21 mouse cellular contexts compared by ENCODE assay signal in genomic region chrX:166783377-166783776, GRCm38 (mm10).
A peak's percentile ranks its signal among the peaks of the same experiment; 100 is the strongest.
DNase-seq lines count a peak whose midpoint lies in the region; ATAC-seq and TF ChIP-seq lines count a peak whose summit lies in the region.
"Had no signal": no experiment of that assay in that cellular context is flagged by ENCODE, and none has a peak within 500 bp of the region (broad histone marks: within the 10 kb centered on the region; RNA-seq: fewer than 3 reads in every experiment).

No protein-coding gene starts in this region.

- TF ChIP-seq CTCF in lung, postnatal 0 days (IDR thresholded peaks at IDR 0.05), result no peak

- H3K27ac ChIP-seq in liver, embryonic 15.5 days (replicated peaks), result no peak overlapping the region
- no peak overlapping the region for H3K27ac ChIP-seq in forebrain, embryonic 10.5 days
- no peak overlapping the region for H3K27ac ChIP-seq in lung, postnatal 0 days (ENCODE audit: low read length)
- H3K27ac ChIP-seq: embryonic facial prominence, embryonic 13.5 days; forebrain, embryonic 15.5 days; heart, adult 2 months; heart, embryonic 15.5 days; hindbrain, embryonic 13.5 days; hindbrain, postnatal 0 days had no signal

- WGBS in liver, embryonic 15.5 days (ENCODE audit: insufficient replicate concordance), result 29% methylated on average over 2 of the region's 2 CpGs
- WGBS in forebrain, embryonic 10.5 days, result 95% methylated on average over 2 of the region's 2 CpGs
- 85% methylated on average over 2 of the region's 2 CpGs for WGBS in lung, postnatal 0 days

- peak; percentile 0 for DNase-seq in c-Kit-negative CD71-positive TER-119-positive erythroid progenitor cells, embryonic 14.5 days (ENCODE audit: low read depth, low spot score)
- DNase-seq in adrenal gland, postnatal 36 days, result no peak
- no peak for DNase-seq in forebrain, embryonic 10.5 days (ENCODE audit: extremely low spot score, low spot score)
- no peak for DNase-seq in lung, postnatal 0 days (ENCODE audit: low spot score)
- no peak for DNase-seq in gastrocnemius, adult 8-10 months (ENCODE audit: low spot score in 2 of 2)
- DNase-seq: adrenal gland, adult 8-10 months; cerebellum, adult 11-12 months; cerebellum, adult 9-10 months; cerebellum, postnatal 25 days; gastrocnemius, postnatal 14 days; heart, adult 2 months; heart, postnatal 14 days had no signal

- no peaks in the 10 kb centered on the region for H3K36me3 ChIP-seq in liver, embryonic 15.5 days (replicated peaks)
- no peaks in the 10 kb centered on the region for H3K36me3 ChIP-seq in forebrain, embryonic 10.5 days (replicated peaks)
- H3K36me3 ChIP-seq in lung, postnatal 0 days (ENCODE audit: insufficient read depth, low read length), result no peaks in the 10 kb centered on the region
- H3K36me3 ChIP-seq: embryonic facial prominence, embryonic 13.5 days; forebrain, embryonic 15.5 days; heart, embryonic 15.5 days; hindbrain, embryonic 13.5 days had no signal

- H3K9me3 ChIP-seq in liver, embryonic 15.5 days (replicated peaks), result no peaks in the 10 kb centered on the region
- H3K9me3 ChIP-seq in forebrain, embryonic 10.5 days, result no peaks in the 10 kb centered on the region
- H3K9me3 ChIP-seq in lung, postnatal 0 days (ENCODE audit: low read length), result no peaks in the 10 kb centered on the region
- H3K9me3 ChIP-seq: embryonic facial prominence, embryonic 13.5 days; forebrain, embryonic 15.5 days; heart, embryonic 15.5 days; hindbrain, embryonic 13.5 days had no signal

- TF ChIP-seq EP300 in lung, postnatal 0 days (IDR thresholded peaks at IDR 0.05), result no peak

- no peak overlapping the region for H3K4me3 ChIP-seq in liver, embryonic 15.5 days (replicated peaks)
- H3K4me3 ChIP-seq in forebrain, embryonic 10.5 days, result no peak overlapping the region
- H3K4me3 ChIP-seq in lung, postnatal 0 days (ENCODE audit: low read depth, low read length), result no peak overlapping the region
- H3K4me3 ChIP-seq: embryonic facial prominence, embryonic 13.5 days; forebrain, embryonic 15.5 days; heart, adult 2 months; heart, embryonic 15.5 days; hindbrain, embryonic 13.5 days had no signal

- peak; percentile 71 for ATAC-seq in erythroid progenitor cell, adult 5-6 weeks (replicated peaks; ENCODE audit: low FRiP score, poor library complexity, severe bottlenecking)
- ATAC-seq in liver, embryonic 15.5 days (ENCODE audit: insufficient read depth), result peak; percentile 63; the same call in 1 of the 2 replicates
- ATAC-seq in megakaryocyte-erythroid progenitor cell, adult 5-6 weeks (replicated peaks; ENCODE audit: low FRiP score, low TSS enrichment, poor library complexity, severe bottlenecking), result peak; percentile 87
- ATAC-seq in lung, postnatal 0 days, result no peak
- ATAC-seq: forebrain, embryonic 15.5 days; hindbrain, postnatal 0 days had no signal

- H3K27me3 ChIP-seq in liver, embryonic 15.5 days, result no peaks in the 10 kb centered on the region
- H3K27me3 ChIP-seq in forebrain, embryonic 10.5 days (ENCODE audit: poor library complexity, severe bottlenecking), result peaks cover 95% of the 10 kb centered on the region
- H3K27me3 ChIP-seq in lung, postnatal 0 days (replicated peaks; ENCODE audit: insufficient read depth, low read length), result no peaks in the 10 kb centered on the region
- H3K27me3 ChIP-seq: forebrain, embryonic 15.5 days; heart, embryonic 15.5 days had no signal

- H3K9ac ChIP-seq in liver, embryonic 15.5 days, result no peak overlapping the region
- H3K9ac ChIP-seq in lung, postnatal 0 days (replicated peaks; ENCODE audit: low read depth), result no peak overlapping the region
- H3K9ac ChIP-seq: embryonic facial prominence, embryonic 13.5 days; forebrain, embryonic 15.5 days; heart, embryonic 15.5 days; hindbrain, embryonic 13.5 days had no signal

- H3K4me2 ChIP-seq in liver, embryonic 15.5 days, result no peak overlapping the region
- H3K4me2 ChIP-seq in lung, postnatal 0 days (replicated peaks; ENCODE audit: low read depth, low read length), result no peak overlapping the region
- H3K4me2 ChIP-seq: embryonic facial prominence, embryonic 13.5 days; forebrain, embryonic 15.5 days; heart, embryonic 11.5 days; heart, embryonic 15.5 days; hindbrain, embryonic 13.5 days had no signal

- H3K4me1 ChIP-seq in liver, embryonic 15.5 days (replicated peaks), result no peaks in the 10 kb centered on the region
- peaks cover 2% of the 10 kb centered on the region; the same call in 1 of the 2 replicates for H3K4me1 ChIP-seq in forebrain, embryonic 10.5 days
- H3K4me1 ChIP-seq in lung, postnatal 0 days (ENCODE audit: insufficient read depth, low read depth, low read length), result no peaks in the 10 kb centered on the region
- H3K4me1 ChIP-seq: embryonic facial prominence, embryonic 13.5 days; forebrain, embryonic 15.5 days; heart, embryonic 15.5 days; hindbrain, embryonic 13.5 days had no signal
